Mouse (Mus musculus) layer of hippocampus, adult 8-10 months (tissue): Measurements from ENCODE around the gene Olfr813. TPM values are rescaled to one million over a fixed set of nuclear protein-coding genes. Genes with fewer than 3 reads are reported as not detected.
"Not testable (repeated sequence)": the region's sequence is repeated elsewhere in the genome, so short reads cannot be mapped to it uniquely, and the experiment has no call there.

Experiments used
- DNase-seq, 2 experiments: peaks; one replicate each; pipeline ENCODE4 v3.0.0; 2022; ENCODE audit warnings: low spot score in 2 of 2
- total RNA-seq, 4 experiments: library from RNA; stranded (reverse); gene quantifications; 2 replicates each; pipeline ENCODE4 v1.2.4; 2022

Olfr813 gene
- not detected for total RNA-seq

- no peak for DNase-seq
These were observed at the start of gene Olfr813 for GRCm38 (mm10) chr10:129855067-129855466. Olfr813 (plus strand) TSS chr10:129855367.

GRCm38 (mm10) chr10:129845994-129846393, 9.2 kb upstream of the Olfr813 start, which contains the start of gene Olfr812:
Olfr812 (minus strand) TSS chr10:129846094.
- DNase-seq = no peak

- no peak for DNase-seq
These were observed 7.8 kb upstream of the Olfr813 start for GRCm38 (mm10) chr10:129847343-129847742.

GRCm38 (mm10) chr10:129879751-129880150, 24.6 kb downstream of the Olfr813 start, which contains the start of gene Olfr814:
Olfr814 (minus strand) TSS chr10:129879851.
- DNase-seq = not testable (repeated sequence)

- not testable (repeated sequence) for DNase-seq
These were observed 30.3 kb downstream of the Olfr813 start for GRCm38 (mm10) chr10:129885496-129885895.

GRCm38 (mm10) chr10:129885934-129886333, 30.8 kb downstream of the Olfr813 start:
- DNase-seq = no peak

GRCm38 (mm10) chr10:129905767-129906166, 50.6 kb downstream of the Olfr813 start, which contains the start of gene Olfr815:
Olfr815 (minus strand) TSS chr10:129905867.
- not testable (repeated sequence) for DNase-seq

Other genes with a start within 250 kb of the Olfr813 start
- not detected for gene Olfr796, start 242.8 kb upstream of the Olfr813 start, total RNA-seq
- not detected for gene Olfr798, start 227.4 kb upstream of the Olfr813 start, total RNA-seq
- gene Olfr799, start 217.9 kb upstream of the Olfr813 start, total RNA-seq = not detected
- not detected for gene Olfr800, start 197.7 kb upstream of the Olfr813 start, total RNA-seq
- not detected for gene Olfr801, start 181.5 kb upstream of the Olfr813 start, total RNA-seq
- not detected for gene Olfr802, start 167.2 kb upstream of the Olfr813 start, total RNA-seq
- not detected for gene Olfr803, start 161.1 kb upstream of the Olfr813 start, total RNA-seq
- gene Olfr804, start 152.2 kb upstream of the Olfr813 start, total RNA-seq = not detected
- gene Olfr805, start 126.0 kb upstream of the Olfr813 start, total RNA-seq = not detected
- not detected for gene Olfr806, start 113.4 kb upstream of the Olfr813 start, total RNA-seq
- not detected for gene Olfr807, start 97.6 kb upstream of the Olfr813 start, total RNA-seq
- not detected for gene Olfr808, start 89.9 kb upstream of the Olfr813 start, total RNA-seq
- gene Olfr809, start 80.7 kb upstream of the Olfr813 start, total RNA-seq = not detected
- not detected for gene Olfr810, start 60.5 kb upstream of the Olfr813 start, total RNA-seq
- gene Olfr811, start 51.0 kb upstream of the Olfr813 start, total RNA-seq = not detected
- gene Olfr812, start 9.3 kb upstream of the Olfr813 start, total RNA-seq = not detected
- not detected for gene Olfr814, start 24.5 kb downstream of the Olfr813 start, total RNA-seq
- not detected for gene Olfr815, start 50.5 kb downstream of the Olfr813 start, total RNA-seq
- gene Olfr816, start 60.2 kb downstream of the Olfr813 start, total RNA-seq = not detected
- not detected for gene Olfr818, start 93.7 kb downstream of the Olfr813 start, total RNA-seq
- gene Olfr819, start 111.9 kb downstream of the Olfr813 start, total RNA-seq = not detected
- gene Olfr247, start 120.8 kb downstream of the Olfr813 start, total RNA-seq = not detected
- not detected for gene Gm10310, start 129.7 kb downstream of the Olfr813 start, total RNA-seq
- not detected for gene Olfr820, start 157.3 kb downstream of the Olfr813 start, total RNA-seq
- gene Olfr821, start 175.0 kb downstream of the Olfr813 start, total RNA-seq = under 1 TPM in 1 of 4 experiments, not detected in 3; 0.43 TPM
- gene Olfr822, start 215.8 kb downstream of the Olfr813 start, total RNA-seq = not detected